ENCODE assay signal across 28 mouse cellular contexts in the genomic region with DNA sequence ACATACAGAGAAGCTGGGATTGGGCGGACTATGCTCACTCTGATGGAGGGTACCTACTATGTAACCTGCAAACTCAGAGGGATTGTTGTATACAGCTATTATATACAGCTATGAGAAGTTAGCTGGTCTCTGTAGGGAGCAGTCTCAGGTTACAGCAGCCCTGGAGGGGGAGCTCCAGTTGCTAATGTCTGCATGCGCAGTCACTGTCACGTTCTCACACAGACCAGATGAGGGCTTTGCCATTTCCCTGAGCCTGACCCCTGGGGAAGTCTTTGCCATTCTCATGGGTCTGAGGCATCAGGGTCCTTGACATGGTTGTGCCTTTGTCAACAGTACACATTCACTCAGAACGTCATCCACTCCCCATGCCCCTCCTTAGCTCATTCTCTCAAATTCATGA. TPM values are rescaled to one million over a fixed set of nuclear protein-coding genes. Genes with fewer than 3 reads are reported as not detected.
"Had no signal": no experiment of that assay in that cellular context is flagged by ENCODE, and none has a peak within 500 bp of the region (broad histone marks: within the 10 kb centered on the region; RNA-seq: fewer than 3 reads in every experiment).

No protein-coding gene starts in this region.

- H3K4me3 ChIP-seq: gastrocnemius, adult 2 months; heart, adult 2 months; heart, embryonic 12.5 days; hindbrain, embryonic 10.5 days; hindbrain, embryonic 12.5 days; hindbrain, embryonic 15.5 days; kidney, embryonic 15.5 days; limb, embryonic 10.5 days; limb, embryonic 12.5 days; liver, embryonic 13.5 days; liver, embryonic 15.5 days had no signal

- H3K9me3 ChIP-seq: heart, embryonic 12.5 days; hindbrain, embryonic 10.5 days; hindbrain, embryonic 15.5 days; kidney, embryonic 15.5 days; limb, embryonic 10.5 days; limb, embryonic 12.5 days; liver, embryonic 13.5 days; liver, embryonic 15.5 days had no signal

- H3K27ac ChIP-seq: gastrocnemius, adult 2 months; heart, adult 2 months; hindbrain, embryonic 10.5 days; hindbrain, embryonic 12.5 days; hindbrain, embryonic 15.5 days; hindbrain, postnatal 0 days; kidney, embryonic 15.5 days; kidney, postnatal 0 days; limb, embryonic 10.5 days; limb, embryonic 12.5 days; liver, embryonic 13.5 days; liver, embryonic 15.5 days had no signal

- DNase-seq: gastrocnemius, adult 2 months; gastrocnemius, postnatal 10 days; gastrocnemius, postnatal 25 days; heart, adult 2 months; heart, postnatal 10 days; heart, postnatal 36 days; kidney, adult 11 months; kidney, adult 2 months; kidney, adult 9 months; kidney, postnatal 14 days; kidney, postnatal 36 days; layer of hippocampus, adult 9-11 months; layer of hippocampus, postnatal 36 days; liver; liver, embryonic 13.5 days had no signal

- H3K9ac ChIP-seq: heart, embryonic 12.5 days; hindbrain, embryonic 12.5 days; hindbrain, embryonic 15.5 days; kidney, embryonic 15.5 days; limb, embryonic 12.5 days; liver, embryonic 13.5 days; liver, embryonic 15.5 days had no signal

- H3K4me1 ChIP-seq: hindbrain, embryonic 10.5 days; hindbrain, embryonic 12.5 days; hindbrain, embryonic 15.5 days; kidney, embryonic 15.5 days; limb, embryonic 12.5 days had no signal

- H3K36me3 ChIP-seq: heart, embryonic 12.5 days; hindbrain, embryonic 10.5 days; hindbrain, embryonic 12.5 days; hindbrain, embryonic 15.5 days; kidney, embryonic 15.5 days; limb, embryonic 10.5 days; limb, embryonic 12.5 days; liver, embryonic 13.5 days; liver, embryonic 15.5 days had no signal

- H3K4me2 ChIP-seq: heart, embryonic 12.5 days; hindbrain, embryonic 12.5 days; hindbrain, embryonic 15.5 days; kidney, embryonic 15.5 days; limb, embryonic 12.5 days; liver, embryonic 11.5 days; liver, embryonic 13.5 days; liver, embryonic 15.5 days had no signal

- H3K27me3 ChIP-seq: heart, embryonic 12.5 days; hindbrain, embryonic 12.5 days; hindbrain, embryonic 15.5 days; kidney, embryonic 15.5 days; limb, embryonic 12.5 days; liver, embryonic 15.5 days had no signal

- ATAC-seq: hindbrain, postnatal 0 days; intestine, embryonic 16.5 days had no signal

RNA-seq across cellular contexts. Expression of a gene that starts 26.0 kb away (rescaled TPM):
- total RNA-seq: granulocyte monocyte progenitor cell, adult 5-6 weeks had no signal
